Mouse (Mus musculus): ENCODE data around the gene AA986860. TPM values are rescaled to one million over a fixed set of nuclear protein-coding genes. Genes with fewer than 3 reads are reported as not detected.
A peak's percentile ranks its signal among the peaks of the same experiment; 100 is the strongest.

The AA986860 gene
- polyA plus RNA-seq, 1 experiment: 64.1 TPM

DNA sequence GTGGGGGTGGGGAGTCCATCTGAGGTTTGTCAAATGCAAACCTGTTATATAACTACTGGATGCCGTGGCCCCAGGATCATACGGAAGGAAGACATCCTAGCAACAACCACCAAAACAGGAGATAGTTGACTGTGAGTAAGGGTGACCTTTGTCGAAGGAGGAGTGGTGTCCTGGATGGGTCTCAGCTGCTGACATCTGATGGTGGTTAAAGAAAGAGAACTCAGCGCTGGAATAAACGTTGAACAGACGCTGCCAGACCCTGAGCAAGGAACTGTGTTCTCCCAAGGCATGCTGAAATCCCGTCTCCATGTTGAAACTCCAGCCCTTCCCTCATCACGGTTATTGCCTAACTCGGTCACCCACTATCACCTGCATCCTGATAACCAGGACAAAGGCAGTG is 27.9 kb downstream of the AA986860 start:
- 25% methylated on average over 9 of the region's 9 CpGs for WGBS
- H3K4me1 ChIP-seq (ENCODE audit: control insufficient read depth, insufficient read depth, insufficient read length, low read length): peaks cover 32% of the 10 kb centered on the region
- H3K27ac ChIP-seq (ENCODE audit: insufficient read depth, low read depth, low read length): peak overlapping the region; percentile 99; the same call in 1 of the 2 replicates
- no peaks in the 10 kb centered on the region for H3K27me3 ChIP-seq (ENCODE audit: control insufficient read depth, insufficient read depth, low read length)
- TF ChIP-seq POLR2A (IDR thresholded peaks at IDR 0.05; ENCODE audit: low read depth, low read length) (no peak), CTCF (IDR thresholded peaks at IDR 0.05; ENCODE audit: extremely low read depth, insufficient read length, insufficient replicate concordance, low read depth, low read length) (no peak)
- no peaks in the 10 kb centered on the region for H3K36me3 ChIP-seq (ENCODE audit: control insufficient read depth, insufficient read depth, low read length)
- H3K4me3 ChIP-seq (ENCODE audit: low read depth, low read length): no peak overlapping the region

DNA sequence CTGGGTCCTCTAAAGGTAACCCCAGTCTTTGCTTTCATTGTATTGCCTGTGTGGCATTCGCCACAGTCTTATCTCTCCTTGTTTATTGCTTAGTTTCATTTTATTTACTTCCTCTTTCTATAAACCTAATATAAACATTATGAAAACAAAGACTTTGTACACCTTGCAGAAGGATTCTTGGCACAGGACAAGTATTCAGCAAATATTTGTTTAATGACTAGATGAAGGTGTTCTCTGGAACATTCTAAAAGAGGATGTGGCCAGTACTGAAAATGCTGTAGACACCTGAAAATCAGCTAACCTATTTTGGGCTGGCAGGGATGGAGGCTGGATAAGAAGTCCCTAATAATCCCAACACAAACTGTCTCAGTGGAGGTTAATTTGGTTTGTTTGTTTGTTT is 29.8 kb downstream of the AA986860 start:
- H3K4me3 ChIP-seq (ENCODE audit: low read depth, low read length): no peak overlapping the region
- no peaks in the 10 kb centered on the region for H3K27me3 ChIP-seq (ENCODE audit: control insufficient read depth, insufficient read depth, low read length)
- H3K36me3 ChIP-seq (ENCODE audit: control insufficient read depth, insufficient read depth, low read length): no peaks in the 10 kb centered on the region
- TF ChIP-seq CTCF (IDR thresholded peaks at IDR 0.05; ENCODE audit: extremely low read depth, insufficient read length, insufficient replicate concordance, low read depth, low read length) (no peak), POLR2A (IDR thresholded peaks at IDR 0.05; ENCODE audit: low read depth, low read length) (no peak)
- 17% methylated on average over 1 of the region's 1 CpGs for WGBS
- H3K4me1 ChIP-seq (ENCODE audit: control insufficient read depth, insufficient read depth, insufficient read length, low read length): peaks cover 43% of the 10 kb centered on the region
- peak overlapping the region; percentile 99 for H3K27ac ChIP-seq (ENCODE audit: insufficient read depth, low read depth, low read length)

DNA sequence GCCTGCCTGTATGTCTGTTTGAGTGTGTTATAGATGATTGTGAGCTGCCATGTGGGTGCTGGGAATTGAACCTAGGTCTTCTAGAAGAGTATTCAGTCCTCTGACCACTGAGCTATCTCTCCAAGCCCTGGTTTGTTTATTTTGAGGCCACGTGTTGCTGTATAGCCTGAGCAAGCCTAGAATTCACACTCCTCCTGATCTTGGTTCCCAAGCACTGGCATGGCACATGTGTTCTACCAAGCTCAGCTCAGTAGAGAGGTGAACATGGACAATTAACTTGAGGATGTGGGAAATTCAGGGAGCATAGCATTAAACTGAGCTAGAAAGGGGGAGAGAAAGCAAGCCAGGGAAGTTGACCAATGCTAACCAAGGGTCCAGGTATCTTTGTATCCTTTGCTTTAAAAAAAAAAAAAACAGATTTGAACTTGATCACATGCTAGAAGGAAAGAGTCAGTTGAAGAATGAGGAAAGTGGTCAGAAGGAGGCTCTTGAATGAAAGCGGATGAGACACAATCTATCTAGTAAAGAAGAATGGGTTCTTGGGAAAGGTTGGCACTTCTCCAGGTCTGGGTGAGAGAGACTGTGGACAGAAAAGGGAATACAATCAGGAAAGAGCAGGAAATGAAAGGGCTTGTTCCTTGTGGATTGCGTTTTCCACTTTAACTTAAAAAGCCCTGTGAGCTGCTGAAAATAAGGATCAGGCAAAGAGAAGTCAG is 30.4 kb downstream of the AA986860 start:
- H3K27me3 ChIP-seq (ENCODE audit: control insufficient read depth, insufficient read depth, low read length): no peaks in the 10 kb centered on the region
- H3K27ac ChIP-seq (ENCODE audit: insufficient read depth, low read depth, low read length): peak overlapping the region; percentile 88
- H3K4me3 ChIP-seq (ENCODE audit: low read depth, low read length): no peak overlapping the region
- peaks cover 48% of the 10 kb centered on the region for H3K4me1 ChIP-seq (ENCODE audit: control insufficient read depth, insufficient read depth, insufficient read length, low read length)
- no peaks in the 10 kb centered on the region for H3K36me3 ChIP-seq (ENCODE audit: control insufficient read depth, insufficient read depth, low read length)
- 42% methylated on average over 3 of the region's 3 CpGs for WGBS
- TF ChIP-seq POLR2A (IDR thresholded peaks at IDR 0.05; ENCODE audit: low read depth, low read length): no peak
- no peak for TF ChIP-seq CTCF (IDR thresholded peaks at IDR 0.05; ENCODE audit: extremely low read depth, insufficient read length, insufficient replicate concordance, low read depth, low read length)

DNA sequence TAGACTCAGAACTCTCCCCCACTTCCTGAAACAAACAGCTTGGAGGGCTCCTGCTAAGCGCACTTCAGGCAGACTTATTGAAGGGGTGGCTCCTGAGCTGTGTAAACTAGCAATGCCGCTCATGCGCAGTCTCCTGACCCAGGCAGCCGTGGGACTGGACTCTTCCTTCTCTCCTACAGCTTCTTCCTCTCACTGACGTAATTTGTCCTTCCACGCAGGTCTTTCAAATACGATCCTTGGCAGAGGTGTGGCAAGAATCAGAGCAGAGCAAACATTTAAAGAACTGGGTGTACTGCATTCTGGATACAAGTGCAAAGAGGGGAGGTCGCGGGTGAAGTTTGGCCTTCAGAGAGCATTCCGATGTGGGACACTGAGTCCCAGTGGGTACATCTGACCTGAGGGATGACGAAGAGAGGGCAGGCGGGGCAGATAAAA is 32.3 kb downstream of the AA986860 start:
- Histone ChIP-seq H3K4me1 (ENCODE audit: control insufficient read depth, insufficient read depth, insufficient read length, low read length) (peaks cover 49% of the 10 kb centered on the region), H3K36me3 (ENCODE audit: control insufficient read depth, insufficient read depth, low read length) (no peaks in the 10 kb centered on the region), H3K4me3 (ENCODE audit: low read depth, low read length) (peak overlapping the region; percentile 10; the same call in 1 of the 2 replicates), H3K27ac (ENCODE audit: insufficient read depth, low read depth, low read length) (peak overlapping the region; percentile 92), H3K27me3 (ENCODE audit: control insufficient read depth, insufficient read depth, low read length) (no peaks in the 10 kb centered on the region)
- WGBS: 25% methylated on average over 12 of the region's 12 CpGs
- TF ChIP-seq POLR2A (IDR thresholded peaks at IDR 0.05; ENCODE audit: low read depth, low read length): peak; percentile 80; the same call in 1 of the 2 replicates
- no peak for TF ChIP-seq CTCF (IDR thresholded peaks at IDR 0.05; ENCODE audit: extremely low read depth, insufficient read length, insufficient replicate concordance, low read depth, low read length)

DNA sequence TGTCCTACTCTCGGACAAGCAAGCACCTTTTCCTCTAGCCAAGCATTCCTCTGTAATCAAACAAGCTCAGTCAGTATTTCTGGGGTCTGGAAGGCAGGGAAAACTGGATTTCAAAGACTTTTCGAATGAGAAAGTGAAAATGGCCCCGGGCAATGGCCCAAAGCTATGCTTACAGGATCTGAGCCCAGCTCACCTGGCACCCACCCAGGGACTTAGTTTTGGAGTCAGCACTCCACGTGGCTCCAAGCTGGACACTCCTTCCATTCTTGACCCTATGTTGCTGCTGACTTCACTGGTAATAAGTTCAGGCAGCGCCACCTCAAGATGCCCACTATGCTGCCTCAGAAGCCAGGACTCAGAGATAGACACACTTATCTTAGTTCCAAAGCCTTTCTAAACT is 35.3 kb downstream of the AA986860 start:
- WGBS: 64% methylated on average over 5 of the region's 5 CpGs
- H3K36me3 ChIP-seq (ENCODE audit: control insufficient read depth, insufficient read depth, low read length): no peaks in the 10 kb centered on the region
- H3K4me1 ChIP-seq (ENCODE audit: control insufficient read depth, insufficient read depth, insufficient read length, low read length): peaks cover 37% of the 10 kb centered on the region; the same call in 1 of the 2 replicates
- no peaks in the 10 kb centered on the region for H3K27me3 ChIP-seq (ENCODE audit: control insufficient read depth, insufficient read depth, low read length)
- H3K4me3 ChIP-seq (ENCODE audit: low read depth, low read length): no peak overlapping the region
- 0 out of 2 replicates have a peak overlapping the region, but pooled peaks have one; percentile 12 for H3K27ac ChIP-seq (ENCODE audit: insufficient read depth, low read depth, low read length)
- no peak for TF ChIP-seq CTCF (IDR thresholded peaks at IDR 0.05; ENCODE audit: extremely low read depth, insufficient read length, insufficient replicate concordance, low read depth, low read length)
- TF ChIP-seq POLR2A (IDR thresholded peaks at IDR 0.05; ENCODE audit: low read depth, low read length): no peak

DNA sequence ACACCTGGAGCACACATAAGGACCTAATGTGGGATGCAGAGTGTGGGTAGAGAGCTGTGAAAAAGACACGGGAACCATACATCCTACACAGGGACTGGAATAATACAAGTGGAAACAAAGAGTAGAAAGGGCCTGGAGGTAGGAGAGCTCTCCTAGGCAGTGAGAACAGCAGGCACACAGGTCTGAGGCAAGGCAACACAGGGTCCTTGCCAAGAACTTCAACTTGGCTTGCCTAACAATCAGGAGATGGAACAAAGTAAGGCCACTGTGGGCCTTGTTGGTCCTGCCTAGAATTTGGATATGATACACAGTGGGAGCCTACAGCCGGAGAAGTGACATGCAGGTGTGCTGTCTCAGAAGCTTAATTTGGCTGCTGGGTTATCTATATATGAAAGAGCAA is 38.1 kb downstream of the AA986860 start:
- H3K4me3 ChIP-seq (ENCODE audit: low read depth, low read length): no peak overlapping the region
- TF ChIP-seq POLR2A (IDR thresholded peaks at IDR 0.05; ENCODE audit: low read depth, low read length) (no peak), CTCF (IDR thresholded peaks at IDR 0.05; ENCODE audit: extremely low read depth, insufficient read length, insufficient replicate concordance, low read depth, low read length) (no peak)
- H3K4me1 ChIP-seq (ENCODE audit: control insufficient read depth, insufficient read depth, insufficient read length, low read length): peaks cover 22% of the 10 kb centered on the region; the same call in 1 of the 2 replicates
- no peaks in the 10 kb centered on the region for H3K36me3 ChIP-seq (ENCODE audit: control insufficient read depth, insufficient read depth, low read length)
- H3K27me3 ChIP-seq (ENCODE audit: control insufficient read depth, insufficient read depth, low read length): no peaks in the 10 kb centered on the region
- H3K27ac ChIP-seq (ENCODE audit: insufficient read depth, low read depth, low read length): no peak overlapping the region
- 88% methylated on average over 2 of the region's 2 CpGs for WGBS

DNA sequence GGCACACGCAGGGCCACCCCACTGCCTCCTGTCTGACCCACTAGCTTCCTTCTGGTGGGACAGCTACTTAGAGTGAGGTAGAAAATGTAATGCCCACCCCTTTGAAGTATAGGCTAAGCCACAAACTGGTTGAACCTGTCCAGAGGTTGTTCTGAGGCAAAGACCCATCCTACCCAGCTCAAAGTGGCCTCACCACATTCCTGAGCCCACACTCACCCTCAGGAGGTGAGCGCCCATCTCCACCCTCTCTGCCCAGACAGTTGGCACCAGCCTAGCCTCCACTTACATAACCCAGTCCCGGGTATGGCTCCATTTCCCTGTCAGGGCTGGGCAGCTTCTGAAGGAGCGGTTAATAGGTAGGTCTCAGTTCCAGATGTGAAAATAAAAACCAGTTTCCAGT is 38.7 kb downstream of the AA986860 start:
- peaks cover 22% of the 10 kb centered on the region; the same call in 1 of the 2 replicates for H3K4me1 ChIP-seq (ENCODE audit: control insufficient read depth, insufficient read depth, insufficient read length, low read length)
- H3K36me3 ChIP-seq (ENCODE audit: control insufficient read depth, insufficient read depth, low read length): no peaks in the 10 kb centered on the region
- H3K27ac ChIP-seq (ENCODE audit: insufficient read depth, low read depth, low read length): 0 out of 2 replicates have a peak overlapping the region, but pooled peaks have one; percentile 30
- WGBS: 51% methylated on average over 4 of the region's 4 CpGs
- H3K4me3 ChIP-seq (ENCODE audit: low read depth, low read length): no peak overlapping the region
- no peak for TF ChIP-seq POLR2A (IDR thresholded peaks at IDR 0.05; ENCODE audit: low read depth, low read length)
- no peak for TF ChIP-seq CTCF (IDR thresholded peaks at IDR 0.05; ENCODE audit: extremely low read depth, insufficient read length, insufficient replicate concordance, low read depth, low read length)
- H3K27me3 ChIP-seq (ENCODE audit: control insufficient read depth, insufficient read depth, low read length): no peaks in the 10 kb centered on the region
